8 mouse cellular contexts compared by ENCODE assay signal in genomic region chr11:76924759-76925236, GRCm38 (mm10). TPM values are rescaled to one million over a fixed set of nuclear protein-coding genes. Genes with fewer than 3 reads are reported as not detected.
DNase-seq lines count a peak whose midpoint lies in the region; ATAC-seq and TF ChIP-seq lines count a peak whose summit lies in the region.

Gene Blmh (plus strand): TSS chr11:76924809.

- H3K27me3 ChIP-seq in G1E (ENCODE audit: insufficient read depth, low read length), result peaks cover 32% of the 10 kb centered on the region
- no peaks in the 10 kb centered on the region for H3K27me3 ChIP-seq in hindbrain, embryonic 13.5 days
- H3K27me3 ChIP-seq in limb, embryonic 15.5 days, result no peaks in the 10 kb centered on the region
- no peaks in the 10 kb centered on the region for H3K27me3 ChIP-seq in neural tube, embryonic 14.5 days (ENCODE audit: control insufficient read depth, insufficient read depth, low read length)

- 88% methylated on average over 6 of the region's 6 CpGs for WGBS in hindbrain, embryonic 13.5 days
- 66% methylated on average over 6 of the region's 6 CpGs for WGBS in limb, embryonic 15.5 days
- WGBS in neural tube, embryonic 14.5 days, result 89% methylated on average over 6 of the region's 6 CpGs

- H3K9me3 ChIP-seq in G1E (replicated peaks), result no peaks in the 10 kb centered on the region
- no peaks in the 10 kb centered on the region for H3K9me3 ChIP-seq in hindbrain, embryonic 13.5 days
- no peaks in the 10 kb centered on the region for H3K9me3 ChIP-seq in limb, embryonic 15.5 days
- no peaks in the 10 kb centered on the region for H3K9me3 ChIP-seq in neural tube, embryonic 14.5 days (ENCODE audit: control insufficient read depth, low read length)

- no peak for ATAC-seq in G1E (ENCODE audit: extremely low read depth, insufficient number of reproducible peaks, low FRiP score, poor library complexity, severe bottlenecking)
- no peak for ATAC-seq in hindbrain, embryonic 13.5 days (ENCODE audit: low FRiP score)
- no peak for ATAC-seq in limb, embryonic 15.5 days (ENCODE audit: insufficient number of reproducible peaks, low FRiP score, low TSS enrichment, low read depth)
- no peak for ATAC-seq in neural tube, embryonic 14.5 days (ENCODE audit: low read depth)

- no peaks in the 10 kb centered on the region for H3K36me3 ChIP-seq in G1E (replicated peaks)
- no peaks in the 10 kb centered on the region for H3K36me3 ChIP-seq in hindbrain, embryonic 13.5 days
- H3K36me3 ChIP-seq in limb, embryonic 15.5 days, result no peaks in the 10 kb centered on the region
- H3K36me3 ChIP-seq in neural tube, embryonic 14.5 days (ENCODE audit: control insufficient read depth, insufficient read depth, low read length), result no peaks in the 10 kb centered on the region

- DNase-seq in G1E (ENCODE audit: low spot score) (no peak), adipocyte (ENCODE audit: low spot score) (no peak)
- DNase-seq in adrenal gland, postnatal 14 days, result peak; percentile 39
- DNase-seq in gastrocnemius, adult 8-10 months (ENCODE audit: low spot score in 2 of 2), result no peak
- DNase-seq in cerebellum, adult 11 months, result no peak

- H3K4me1 ChIP-seq in G1E (ENCODE audit: insufficient read depth, low read depth, low read length), result no peaks in the 10 kb centered on the region
- no peaks in the 10 kb centered on the region for H3K4me1 ChIP-seq in hindbrain, embryonic 13.5 days (replicated peaks)
- H3K4me1 ChIP-seq in limb, embryonic 15.5 days, result no peaks in the 10 kb centered on the region
- H3K4me1 ChIP-seq in neural tube, embryonic 14.5 days (ENCODE audit: control insufficient read depth, insufficient read depth, low read length), result no peaks in the 10 kb centered on the region

- no peak within 1 kb of the TSS for H3K9ac ChIP-seq in hindbrain, embryonic 13.5 days
- no peak within 1 kb of the TSS for H3K9ac ChIP-seq in limb, embryonic 15.5 days
- no peak within 1 kb of the TSS for H3K9ac ChIP-seq in neural tube, embryonic 14.5 days (replicated peaks; ENCODE audit: low read depth, low read length)

- no peak for TF ChIP-seq CTCF in G1E (IDR thresholded peaks at IDR 0.05; ENCODE audit: low read depth, low read length)

- H3K27ac ChIP-seq in hindbrain, embryonic 13.5 days, result no peak within 1 kb of the TSS
- no peak within 1 kb of the TSS; the same call in 1 of the 2 replicates for H3K27ac ChIP-seq in limb, embryonic 15.5 days
- H3K27ac ChIP-seq in neural tube, embryonic 14.5 days (ENCODE audit: low read depth, low read length), result no peak within 1 kb of the TSS

- no peak within 1 kb of the TSS for H3K4me3 ChIP-seq in G1E (ENCODE audit: low read depth, low read length)
- H3K4me3 ChIP-seq in hindbrain, embryonic 13.5 days, result no peak within 1 kb of the TSS
- H3K4me3 ChIP-seq in limb, embryonic 15.5 days, result no peak within 1 kb of the TSS
- no peak within 1 kb of the TSS for H3K4me3 ChIP-seq in neural tube, embryonic 14.5 days (ENCODE audit: low read depth, low read length)

- no peak within 1 kb of the TSS for H3K4me2 ChIP-seq in hindbrain, embryonic 13.5 days
- no peak within 1 kb of the TSS for H3K4me2 ChIP-seq in limb, embryonic 15.5 days
- no peak within 1 kb of the TSS for H3K4me2 ChIP-seq in neural tube, embryonic 14.5 days (ENCODE audit: low read depth, low read length)

RNA-seq across cellular contexts. Expression of gene Blmh, which starts in this region (rescaled TPM):
- 150 and 173 TPM in 2 replicates for total RNA-seq in G1E (2014; fragmentation: Nextera tagmentation)
- total RNA-seq in G1E (2017), result 304 and 320 TPM in 2 replicates
- 22.7 and 23.4 TPM in 2 replicates for polyA plus RNA-seq in G1E (2012)
- 54.2 and 56.1 TPM in 2 replicates for total RNA-seq in adrenal gland, postnatal 14 days (2021)
- total RNA-seq in gastrocnemius, adult 8-10 months (2022), result 10 to 100 TPM; 22.9 to 25.4 (median 24.0) TPM
- polyA plus RNA-seq in hindbrain, embryonic 13.5 days (2015; fragmentation: Nextera tagmentation; extraction: Ambion mirVana), result 149 and 155 TPM in 2 replicates
- polyA plus RNA-seq in limb, embryonic 15.5 days (2015; fragmentation: Nextera tagmentation; extraction: Ambion mirVana), result 218 and 230 TPM in 2 replicates
- polyA plus RNA-seq in neural tube, embryonic 14.5 days (2014; fragmentation: Nextera tagmentation; extraction: Ambion mirVana), result 117 and 135 TPM in 2 replicates
